Mouse (Mus musculus) left cerebral cortex, adult 9 months (tissue): ENCODE data around the gene Trmt44.
A peak's percentile ranks its signal among the peaks of the same experiment; 100 is the strongest.

Experiments used
- DNase-seq, 2 experiments: peaks; one replicate each; pipeline ENCODE4 v3.0.0; 2022; ENCODE audit warnings: low spot score in 2 of 2

Gene Trmt44

DNA sequence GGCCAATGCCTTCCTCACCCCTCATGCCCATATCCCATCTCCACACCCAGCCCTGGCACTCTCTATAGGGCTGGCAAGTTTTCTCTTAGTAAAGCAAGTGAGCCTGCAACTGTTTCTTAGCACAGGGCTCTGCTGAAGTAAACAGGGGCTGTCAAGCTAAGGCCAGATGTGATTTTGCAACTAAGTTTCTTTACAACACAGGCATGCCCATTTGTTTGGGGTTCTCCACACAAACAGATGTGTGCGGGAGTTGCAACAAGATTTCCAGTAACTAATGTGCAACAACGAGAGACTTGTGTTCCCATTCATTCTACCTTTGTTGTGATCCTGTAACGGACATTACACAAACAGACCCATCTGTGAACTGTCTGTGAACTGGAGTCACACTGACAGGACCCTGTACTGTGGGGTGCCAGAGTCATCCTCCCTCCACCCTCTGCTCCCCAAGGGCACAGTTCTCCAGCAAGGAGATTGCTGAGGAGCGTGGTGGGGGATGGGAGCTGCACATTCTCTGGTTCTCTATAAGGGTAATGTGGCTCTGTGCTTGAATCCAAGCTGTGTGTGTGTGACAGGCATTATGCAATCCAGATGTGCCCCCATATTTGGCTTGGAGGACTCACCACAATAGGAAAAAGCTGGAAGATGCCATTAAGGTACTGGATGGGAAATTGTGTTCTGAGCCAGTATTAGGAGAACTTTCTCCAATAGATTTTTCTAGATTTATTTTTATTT is 33.6 kb downstream of the Trmt44 start:
- no peak for DNase-seq

DNA sequence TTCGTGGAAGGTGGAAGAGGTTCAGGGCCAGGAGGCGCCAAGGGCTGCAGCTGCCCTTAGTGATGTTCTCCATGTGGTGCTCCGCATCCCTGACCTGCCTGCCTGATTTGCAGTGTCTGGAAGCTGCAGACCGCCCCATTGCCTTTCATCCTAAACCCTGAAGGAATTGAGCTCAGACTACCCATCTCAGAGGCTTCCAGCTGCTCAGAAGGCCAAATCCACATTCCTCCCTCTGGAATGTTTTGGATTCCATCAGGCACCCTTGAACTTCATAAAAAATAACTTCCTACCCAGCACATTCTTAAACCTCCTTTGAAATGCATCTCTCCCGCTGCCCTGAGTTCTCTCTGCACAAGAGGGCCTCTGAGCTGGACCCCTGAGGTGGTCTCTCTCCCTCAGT is 34.3 kb downstream of the Trmt44 start:
- DNase-seq: no peak

DNA sequence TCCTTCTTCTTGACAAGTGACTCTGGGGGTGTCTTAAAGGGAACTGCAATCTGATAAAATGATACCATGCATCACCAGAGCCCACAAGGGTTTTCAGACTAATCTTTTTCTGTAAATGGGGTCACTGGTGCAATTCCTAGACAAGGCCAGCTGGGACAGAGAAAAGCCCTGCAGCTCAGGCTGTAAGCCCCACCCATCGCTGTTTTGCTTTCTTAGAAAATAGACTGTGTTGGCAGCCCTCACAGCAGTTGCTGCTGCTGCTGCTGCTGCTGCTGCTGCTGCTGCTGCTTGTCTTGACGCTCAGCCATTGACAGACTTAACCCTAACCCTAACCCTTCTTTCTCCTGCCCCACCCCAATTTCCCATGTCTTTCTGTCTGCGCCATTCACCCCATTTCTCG is 35.3 kb downstream of the Trmt44 start:
- DNase-seq: no peak

DNA sequence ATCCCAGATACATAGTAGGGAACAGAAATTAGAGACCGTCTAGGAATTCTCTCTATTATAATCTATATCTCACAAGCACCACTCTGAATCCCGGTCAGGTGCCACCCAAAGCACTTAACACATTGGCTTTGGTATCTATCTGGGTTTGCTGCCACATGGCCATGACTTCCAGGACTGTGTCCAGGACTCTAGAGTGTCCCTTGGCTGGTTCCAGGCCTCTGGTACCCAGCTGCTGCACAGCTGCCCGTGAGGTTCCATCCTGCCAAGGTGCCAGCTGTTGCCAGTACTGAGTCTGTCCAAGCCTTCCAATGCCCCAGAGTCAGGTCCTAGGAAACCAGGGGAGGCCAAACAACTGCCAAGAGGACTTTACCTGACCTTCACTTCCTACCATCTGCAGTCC is 36.8 kb downstream of the Trmt44 start:
- no peak for DNase-seq

- no peak for DNase-seq
Measured at GRCm38 (mm10) chr5:35537474-35537873, 37.4 kb downstream of the Trmt44 start.

DNA sequence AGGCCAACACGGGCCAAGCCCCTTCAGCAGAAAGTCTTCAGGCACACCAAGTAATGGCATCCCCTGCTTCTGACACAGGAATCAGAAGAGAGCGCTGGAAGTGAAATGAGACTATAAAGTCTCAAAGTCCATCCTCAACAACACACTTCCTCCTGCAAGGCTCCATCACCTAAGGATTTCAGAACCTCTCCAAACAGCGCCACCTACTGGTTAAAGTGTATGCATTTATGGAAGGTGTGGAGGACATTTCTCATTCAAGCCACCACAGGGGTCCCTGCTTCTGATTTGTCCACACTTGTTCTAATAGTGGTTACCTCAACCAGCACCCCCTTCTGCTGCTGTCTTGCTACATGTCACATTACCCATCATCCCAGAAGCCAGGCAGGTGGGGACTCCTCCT is 38.6 kb downstream of the Trmt44 start:
- no peak for DNase-seq

DNA sequence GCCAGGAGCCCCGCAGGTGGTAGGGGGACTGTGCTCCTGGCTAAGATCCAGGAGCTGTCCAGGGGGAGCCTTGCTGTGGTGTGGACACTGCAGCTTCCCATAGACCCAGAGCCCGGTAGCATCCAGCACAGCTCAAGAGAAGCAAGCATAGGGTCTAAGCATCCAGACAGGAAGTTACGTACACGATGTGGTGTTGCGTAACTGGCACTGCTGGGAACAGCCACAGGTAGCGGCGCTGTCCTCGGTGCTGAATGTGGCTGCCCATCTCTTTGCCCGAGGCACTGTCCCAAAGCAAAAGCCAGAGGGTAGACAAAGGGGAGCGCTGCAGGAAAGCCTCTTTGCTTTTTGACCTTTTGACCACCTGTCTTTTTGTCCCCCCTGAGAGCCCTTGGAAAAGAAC is 43.3 kb downstream of the Trmt44 start:
- no peak for DNase-seq

DNA sequence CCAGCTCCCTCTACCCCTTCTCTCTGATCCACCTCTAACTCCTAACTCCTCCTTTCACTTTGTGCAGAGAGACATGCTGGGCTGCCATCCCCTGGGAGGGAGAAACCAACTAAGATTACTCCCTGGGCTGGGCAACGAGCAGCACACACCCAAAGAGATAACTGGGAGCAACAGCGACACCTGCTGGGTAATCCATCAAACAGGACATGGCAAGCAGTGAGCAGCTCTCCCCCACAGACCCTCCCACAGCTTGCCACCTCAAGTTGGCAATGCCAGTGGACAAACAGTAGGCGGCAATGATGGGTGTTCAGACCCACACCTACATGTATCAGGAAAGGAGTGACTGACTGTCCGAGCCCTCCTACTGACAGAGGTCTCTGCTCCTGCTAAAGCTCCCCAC is 44.4 kb downstream of the Trmt44 start:
- DNase-seq: peak in 1 of 2 experiments; percentile 43

- DNase-seq: no peak
Measured at GRCm38 (mm10) chr5:35525469-35526123, 49.3 kb downstream of the Trmt44 start, which contains the start of gene Cpz. Gene Cpz, minus strand, starts transcription at chr5:35525698.

DNA sequence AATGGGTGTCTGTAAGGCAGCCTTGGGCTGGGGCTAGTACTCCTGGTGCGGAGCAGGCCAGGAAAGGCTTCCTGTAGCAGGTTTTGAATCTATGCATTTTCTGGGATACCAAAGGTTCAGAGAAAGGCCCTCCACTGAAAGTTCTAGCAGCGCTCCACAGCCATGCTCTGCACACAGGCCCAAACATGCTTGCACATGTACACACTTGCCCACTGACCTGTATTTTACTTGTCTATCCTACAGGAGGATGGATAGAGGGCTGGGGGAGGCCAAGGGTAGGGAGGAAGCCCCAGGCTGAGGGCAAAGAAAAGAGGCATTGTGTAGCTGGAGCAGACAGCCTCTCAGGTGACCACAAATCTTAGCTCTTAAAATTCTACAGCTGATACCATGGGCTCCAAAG is 50.5 kb downstream of the Trmt44 start:
- DNase-seq: no peak

- DNase-seq: peak in 1 of 2 experiments; percentile 60
Measured at GRCm38 (mm10) chr5:35523735-35524134, 51.1 kb downstream of the Trmt44 start.

DNA sequence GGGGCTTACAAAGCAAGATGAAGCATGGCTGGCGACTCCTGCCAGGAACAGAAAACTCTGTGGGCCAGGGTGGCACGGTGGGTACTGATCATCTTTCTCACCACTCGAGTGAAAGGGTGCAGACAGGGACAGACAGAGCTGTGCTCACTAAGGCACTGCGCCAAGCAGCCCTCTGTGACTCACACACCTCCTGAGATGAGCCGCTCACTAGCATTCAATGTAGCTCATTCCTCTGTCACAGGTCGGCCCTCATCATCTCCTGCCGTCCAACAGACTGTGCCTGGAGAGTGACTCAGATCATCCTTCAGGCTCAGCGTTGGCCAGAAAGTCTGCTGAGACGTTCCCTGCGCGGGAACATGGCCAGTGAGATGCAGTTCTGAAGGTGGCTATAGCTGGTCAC is 58.1 kb downstream of the Trmt44 start:
- no peak for DNase-seq

- peak in 1 of 2 experiments; percentile 61 for DNase-seq
Measured at GRCm38 (mm10) chr5:35510589-35510988, 64.3 kb downstream of the Trmt44 start.
